Mouse (Mus musculus) heart, embryonic 11.5 days (tissue): ENCODE data around the gene Serpinb1a. TPM values are rescaled to one million over a fixed set of nuclear protein-coding genes. Genes with fewer than 3 reads are reported as not detected.

Source experiments
- ATAC-seq: fragments of 200-750 bp; cut with Nextera tagmentation; replicated peaks from 2 replicates; pipeline ENCODE4 v1.8.0; 2017; ENCODE audit warnings: moderate library complexity; ENCODE audit not compliant: insufficient number of reproducible peaks, low FRiP score, low TSS enrichment
- H3K27ac ChIP-seq: fragments of 300-500 bp; sonication (generic); 2 replicates; pipeline ENCODE4 v1.5.1; 2014; ENCODE audit warnings: mild to moderate bottlenecking, low read depth, low read length
- H3K27me3 ChIP-seq: fragments of 300-500 bp; sonication (generic); 2 replicates; pipeline ENCODE4 v1.6.1; 2014; ENCODE audit warnings: mild to moderate bottlenecking, low read length, mixed read lengths; ENCODE audit not compliant: control insufficient read depth, insufficient read depth
- H3K36me3 ChIP-seq: fragments of 300-500 bp; sonication (generic); 2 replicates; pipeline ENCODE4 v1.6.1; 2014; ENCODE audit warnings: mild to moderate bottlenecking, low read length, moderate library complexity, mixed read lengths; ENCODE audit not compliant: control insufficient read depth, insufficient read depth
- H3K4me1 ChIP-seq: fragments of 300-500 bp; sonication (generic); 2 replicates; pipeline ENCODE4 v1.6.1; 2014; ENCODE audit warnings: low read length; ENCODE audit not compliant: control insufficient read depth, insufficient read depth
- H3K4me2 ChIP-seq: fragments of 300-500 bp; sonication (generic); 2 replicates; pipeline ENCODE4 v1.6.1; 2014; ENCODE audit warnings: mild to moderate bottlenecking, moderate library complexity
- H3K4me3 ChIP-seq: fragments of 300-500 bp; sonication (generic); 2 replicates; pipeline ENCODE4 v1.5.1; 2014; ENCODE audit warnings: low read depth, low read length
- H3K9ac ChIP-seq: fragments of 300-500 bp; sonication (generic); 2 replicates; pipeline ENCODE4 v1.6.1; 2014; ENCODE audit warnings: mild to moderate bottlenecking, low read depth, low read length, moderate library complexity
- H3K9me3 ChIP-seq: fragments of 300-500 bp; sonication (generic); replicated peaks from 2 replicates; pipeline ENCODE4 v1.6.1; 2016; ENCODE audit warnings: low read length; ENCODE audit not compliant: control insufficient read depth
- WGBS: fragments of 180-500 bp; shearing (Covaris S2); extraction: QIAGEN DNeasy Blood & Tissue Kit; methylation state at CpG from one replicate; pipeline ENCODE4 v1.1.7; 2014; ENCODE audit not compliant: insufficient replicate concordance; 5-methylcytosine and 5-hydroxymethylcytosine counted together
- polyA plus RNA-seq: library from polyadenylated mRNA; unstranded; fragments of >200 nt; fragmentation: Nextera tagmentation; extraction: Ambion mirVana; gene quantifications from 2 replicates; pipeline ENCODE4 v1.2.1, GENCODE M21; 2014

The Serpinb1a gene
- polyA plus RNA-seq, 1 experiment from 2014 or later, result 5.8 TPM

DNA sequence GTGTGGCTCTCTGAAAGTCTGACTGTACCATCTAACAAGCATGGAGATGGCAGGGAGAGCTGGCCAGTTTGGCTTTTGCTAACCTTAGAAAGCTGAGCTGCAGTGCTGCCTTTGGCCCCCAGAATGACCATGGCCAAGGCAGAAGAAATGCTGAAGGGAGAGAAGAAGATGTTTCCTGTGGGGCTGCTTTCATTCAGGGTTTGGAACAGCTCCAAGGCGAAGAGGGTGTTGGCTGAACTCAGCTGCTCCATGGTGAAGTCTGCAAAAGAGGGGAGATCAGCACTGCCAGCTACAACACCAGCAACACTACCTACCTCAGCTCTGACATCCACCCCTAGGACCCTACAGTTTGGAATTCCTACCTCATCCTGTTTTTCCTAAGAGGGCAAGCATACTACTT, 829 bp downstream of the Serpinb1a start:
- no peak overlapping the region for H3K9ac ChIP-seq
- H3K36me3 ChIP-seq, result no peaks in the 10 kb centered on the region
- no peak for ATAC-seq
- 50% methylated on average over 1 of the region's 1 CpGs for WGBS
- H3K4me3 ChIP-seq, result no peak overlapping the region
- H3K27ac ChIP-seq, result no peak overlapping the region
- H3K9me3 ChIP-seq, result no peaks in the 10 kb centered on the region
- no peaks in the 10 kb centered on the region for H3K4me1 ChIP-seq
- H3K27me3 ChIP-seq, result no peaks in the 10 kb centered on the region
- H3K4me2 ChIP-seq, result no peak overlapping the region

DNA sequence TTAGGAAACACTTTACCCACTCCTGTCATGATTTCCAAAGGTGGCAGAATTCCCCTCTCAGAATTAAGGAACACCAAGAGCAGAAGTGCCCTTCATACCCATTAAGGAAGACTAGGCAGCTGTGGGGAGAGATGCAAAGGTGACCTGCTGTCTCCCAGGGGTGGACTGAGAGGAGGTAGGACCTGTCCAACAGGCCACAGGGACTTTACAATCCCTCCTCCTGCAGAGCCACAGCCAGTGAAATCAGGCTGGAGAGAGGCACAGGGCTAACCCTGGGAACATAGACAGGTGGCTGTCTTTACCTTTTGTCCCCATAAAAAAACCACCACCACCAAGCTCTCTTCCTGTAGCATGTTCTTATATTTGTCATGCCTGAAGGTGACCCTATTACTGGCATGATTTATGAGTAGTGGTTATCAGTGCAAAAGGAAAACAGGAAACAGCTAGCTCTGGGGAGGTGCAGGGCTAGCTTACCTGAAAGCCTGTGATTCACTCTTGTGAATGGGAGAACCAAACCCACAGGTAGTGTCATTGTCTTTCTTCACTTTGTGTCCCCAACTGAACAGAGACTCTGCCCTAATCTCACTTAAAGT, 1.4 kb downstream of the Serpinb1a start:
- Histone ChIP-seq H3K27me3 (no peaks in the 10 kb centered on the region), H3K4me2 (no peak overlapping the region), H3K36me3 (no peaks in the 10 kb centered on the region), H3K4me3 (no peak overlapping the region), H3K9ac (no peak overlapping the region), H3K9me3 (no peaks in the 10 kb centered on the region), H3K4me1 (no peaks in the 10 kb centered on the region), H3K27ac (no peak overlapping the region)
- no peak for ATAC-seq

GRCm38 (mm10) chr13:32849092-32849491, 1.9 kb downstream of the Serpinb1a start:
- WGBS, result 55% methylated on average over 4 of the region's 4 CpGs
- no peak for ATAC-seq
- no peak overlapping the region for H3K4me2 ChIP-seq
- H3K27ac ChIP-seq, result no peak overlapping the region
- H3K9ac ChIP-seq, result no peak overlapping the region
- no peaks in the 10 kb centered on the region for H3K36me3 ChIP-seq
- H3K27me3 ChIP-seq, result no peaks in the 10 kb centered on the region
- no peak overlapping the region for H3K4me3 ChIP-seq
- no peaks in the 10 kb centered on the region for H3K9me3 ChIP-seq
- H3K4me1 ChIP-seq, result no peaks in the 10 kb centered on the region

- no peak for ATAC-seq
- H3K9me3 ChIP-seq, result no peaks in the 10 kb centered on the region
- H3K4me3 ChIP-seq, result no peak overlapping the region
- H3K27me3 ChIP-seq, result no peaks in the 10 kb centered on the region
- no peaks in the 10 kb centered on the region for H3K36me3 ChIP-seq
- H3K27ac ChIP-seq, result no peak overlapping the region
- H3K9ac ChIP-seq, result no peak overlapping the region
- H3K4me1 ChIP-seq, result no peaks in the 10 kb centered on the region
- no peak overlapping the region for H3K4me2 ChIP-seq
These were observed 4.8 kb downstream of the Serpinb1a start for GRCm38 (mm10) chr13:32846221-32846620.

DNA sequence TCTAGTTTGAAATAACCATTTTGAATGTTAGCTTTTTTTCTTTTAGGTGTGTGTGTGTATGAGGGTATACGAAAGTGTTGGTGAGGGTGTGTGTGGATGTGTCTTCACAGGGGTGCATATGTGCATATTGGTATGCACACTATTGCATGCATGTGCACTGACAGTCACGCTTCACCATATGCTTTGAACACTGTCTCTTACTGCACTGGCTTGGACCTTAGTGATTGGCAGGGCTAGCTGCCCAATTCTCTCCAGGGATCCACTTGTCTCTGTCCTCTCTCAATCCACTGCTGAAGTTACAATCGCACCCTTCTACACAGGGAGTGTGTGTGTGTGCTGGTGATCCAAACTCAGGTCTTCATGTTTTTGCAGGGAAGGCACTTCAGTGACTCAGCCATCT, 9.6 kb downstream of the Serpinb1a start:
- Histone ChIP-seq H3K9ac (no peak overlapping the region), H3K36me3 (no peaks in the 10 kb centered on the region), H3K9me3 (no peaks in the 10 kb centered on the region), H3K4me2 (no peak overlapping the region), H3K4me3 (no peak overlapping the region), H3K27me3 (no peaks in the 10 kb centered on the region), H3K4me1 (no peaks in the 10 kb centered on the region), H3K27ac (no peak overlapping the region)
- WGBS, result 87% methylated on average over 3 of the region's 3 CpGs
- no peak for ATAC-seq

- Histone ChIP-seq H3K9ac (no peak overlapping the region), H3K4me3 (no peak overlapping the region), H3K36me3 (no peaks in the 10 kb centered on the region), H3K4me2 (no peak overlapping the region), H3K27me3 (no peaks in the 10 kb centered on the region), H3K27ac (no peak overlapping the region), H3K9me3 (no peaks in the 10 kb centered on the region), H3K4me1 (no peaks in the 10 kb centered on the region)
- ATAC-seq, result no peak
- WGBS, result 38% methylated on average over 1 of the region's 1 CpGs
These were observed 11.7 kb downstream of the Serpinb1a start for GRCm38 (mm10) chr13:32839314-32839713.

GRCm38 (mm10) chr13:32834513-32834912, 16.5 kb downstream of the Serpinb1a start:
- no peaks in the 10 kb centered on the region for H3K9me3 ChIP-seq
- ATAC-seq, result no peak
- H3K4me1 ChIP-seq, result no peaks in the 10 kb centered on the region
- WGBS, result 87% methylated on average over 5 of the region's 5 CpGs
- H3K27ac ChIP-seq, result no peak overlapping the region
- H3K36me3 ChIP-seq, result no peaks in the 10 kb centered on the region
- H3K4me3 ChIP-seq, result no peak overlapping the region
- no peak overlapping the region for H3K9ac ChIP-seq
- H3K27me3 ChIP-seq, result no peaks in the 10 kb centered on the region
- H3K4me2 ChIP-seq, result no peak overlapping the region

GRCm38 (mm10) chr13:32833237-32833636, 17.7 kb downstream of the Serpinb1a start:
- H3K27me3 ChIP-seq, result no peaks in the 10 kb centered on the region
- H3K4me3 ChIP-seq, result no peak overlapping the region
- no peaks in the 10 kb centered on the region for H3K4me1 ChIP-seq
- 64% methylated on average over 6 of the region's 6 CpGs for WGBS
- no peaks in the 10 kb centered on the region for H3K9me3 ChIP-seq
- H3K4me2 ChIP-seq, result no peak overlapping the region
- H3K9ac ChIP-seq, result no peak overlapping the region
- ATAC-seq, result no peak
- no peaks in the 10 kb centered on the region for H3K36me3 ChIP-seq
- H3K27ac ChIP-seq, result no peak overlapping the region

- H3K36me3 ChIP-seq, result no peaks in the 10 kb centered on the region
- ATAC-seq, result no peak
- H3K4me2 ChIP-seq, result no peak overlapping the region
- H3K9me3 ChIP-seq, result no peaks in the 10 kb centered on the region
- H3K4me3 ChIP-seq, result no peak overlapping the region
- no peak overlapping the region for H3K9ac ChIP-seq
- no peaks in the 10 kb centered on the region for H3K4me1 ChIP-seq
- H3K27me3 ChIP-seq, result no peaks in the 10 kb centered on the region
- H3K27ac ChIP-seq, result no peak overlapping the region
- 69% methylated on average over 3 of the region's 3 CpGs for WGBS
These were observed 18.2 kb downstream of the Serpinb1a start for GRCm38 (mm10) chr13:32832776-32833175.
